28 mouse cellular contexts compared by ENCODE assay signal in genomic region chr13:59386935-59387540, GRCm38 (mm10).
DNase-seq lines count a peak whose midpoint lies in the region; ATAC-seq lines count a peak whose summit lies in the region.
"Had no signal": no experiment of that assay in that cellular context is flagged by ENCODE, and none has a peak within 500 bp of the region (broad histone marks: within the 10 kb centered on the region; RNA-seq: fewer than 3 reads in every experiment).

No protein-coding gene starts in this region.

- H3K4me3 ChIP-seq in forebrain, embryonic 15.5 days: no peak overlapping the region
- H3K4me3 ChIP-seq in forebrain, embryonic 12.5 days (replicated peaks): no peak overlapping the region
- no peak overlapping the region for H3K4me3 ChIP-seq in midbrain, embryonic 11.5 days (ENCODE audit: low read depth, low read length)
- no peak overlapping the region for H3K4me3 ChIP-seq in midbrain, embryonic 10.5 days
- no peak overlapping the region for H3K4me3 ChIP-seq in midbrain, embryonic 13.5 days (replicated peaks)
- H3K4me3 ChIP-seq: embryonic facial prominence, embryonic 13.5 days; erythroblast, embryonic 14.5 days; heart, embryonic 12.5 days; layer of hippocampus, adult 2 months; limb, embryonic 12.5 days; midbrain, embryonic 12.5 days had no signal

- H3K27me3 ChIP-seq in forebrain, embryonic 15.5 days: no peaks in the 10 kb centered on the region
- H3K27me3 ChIP-seq in forebrain, embryonic 12.5 days: no peaks in the 10 kb centered on the region
- no peaks in the 10 kb centered on the region for H3K27me3 ChIP-seq in midbrain, embryonic 11.5 days (ENCODE audit: control insufficient read depth, insufficient read depth, low read length)
- H3K27me3 ChIP-seq in midbrain, embryonic 10.5 days (ENCODE audit: low read depth, poor library complexity, severe bottlenecking): no peaks in the 10 kb centered on the region
- H3K27me3 ChIP-seq in midbrain, embryonic 13.5 days: no peaks in the 10 kb centered on the region
- H3K27me3 ChIP-seq: CH12.LX; embryonic facial prominence, embryonic 13.5 days; heart, embryonic 12.5 days; limb, embryonic 12.5 days; midbrain, embryonic 12.5 days had no signal

- H3K27ac ChIP-seq in forebrain, embryonic 15.5 days (replicated peaks): peak overlapping the region; percentile 11; the same call in 1 of the 2 replicates
- H3K27ac ChIP-seq in forebrain, embryonic 12.5 days: no peak overlapping the region
- H3K27ac ChIP-seq in midbrain, embryonic 11.5 days (ENCODE audit: low read depth, low read length): no peak overlapping the region
- H3K27ac ChIP-seq in midbrain, embryonic 10.5 days (replicated peaks): no peak overlapping the region
- H3K27ac ChIP-seq in midbrain, embryonic 13.5 days: no peak overlapping the region
- H3K27ac ChIP-seq: embryonic facial prominence, embryonic 13.5 days; layer of hippocampus, adult 2 months; limb, embryonic 12.5 days; midbrain, embryonic 12.5 days had no signal

- ATAC-seq in forebrain, embryonic 15.5 days (replicated peaks): peak; percentile 57; the same call in 1 of the 2 replicates
- no peak for ATAC-seq in forebrain, embryonic 12.5 days (ENCODE audit: low FRiP score)
- no peak for ATAC-seq in midbrain, embryonic 11.5 days (ENCODE audit: low FRiP score)
- ATAC-seq in midbrain, embryonic 13.5 days: peak; percentile 38; the same call in 1 of the 2 replicates
- ATAC-seq in granulocyte monocyte progenitor cell, adult 5-6 weeks (replicated peaks; ENCODE audit: poor library complexity, severe bottlenecking): no peak
- ATAC-seq: intestine, postnatal 0 days; liver, postnatal 0 days; lung, postnatal 0 days; Patski had no signal

- H3K36me3 ChIP-seq in forebrain, embryonic 15.5 days: no peaks in the 10 kb centered on the region
- H3K36me3 ChIP-seq in forebrain, embryonic 12.5 days (replicated peaks): no peaks in the 10 kb centered on the region
- H3K36me3 ChIP-seq in midbrain, embryonic 11.5 days (ENCODE audit: control insufficient read depth, insufficient read depth, low read length): no peaks in the 10 kb centered on the region
- H3K36me3 ChIP-seq in midbrain, embryonic 10.5 days: no peaks in the 10 kb centered on the region
- no peaks in the 10 kb centered on the region for H3K36me3 ChIP-seq in midbrain, embryonic 13.5 days
- H3K36me3 ChIP-seq: embryonic facial prominence, embryonic 13.5 days; G1E; heart, embryonic 12.5 days; limb, embryonic 12.5 days; midbrain, embryonic 12.5 days had no signal

- DNase-seq in midbrain, embryonic 11.5 days (ENCODE audit: low spot score, missing footprints): peak; percentile 84
- DNase-seq in midbrain, embryonic 10.5 days (ENCODE audit: low spot score): no peak
- DNase-seq in heart, adult 18-20 months: no peak
- DNase-seq: adrenal gland, postnatal 36 days; B cell, adult 2 months; cerebellum, adult 11 months; cerebellum, postnatal 36 days; embryo, embryonic 11 days; heart, postnatal 10 days; kidney, postnatal 25 days; liver, postnatal 0 days; thymus, postnatal 14 days had no signal

- no peaks in the 10 kb centered on the region for H3K9me3 ChIP-seq in forebrain, embryonic 15.5 days
- H3K9me3 ChIP-seq in forebrain, embryonic 12.5 days: no peaks in the 10 kb centered on the region
- no peaks in the 10 kb centered on the region for H3K9me3 ChIP-seq in midbrain, embryonic 11.5 days (ENCODE audit: control insufficient read depth, low read length)
- H3K9me3 ChIP-seq in midbrain, embryonic 10.5 days (replicated peaks): no peaks in the 10 kb centered on the region
- no peaks in the 10 kb centered on the region for H3K9me3 ChIP-seq in midbrain, embryonic 13.5 days
- H3K9me3 ChIP-seq: embryonic facial prominence, embryonic 13.5 days; G1E; heart, embryonic 12.5 days; limb, embryonic 12.5 days; midbrain, embryonic 12.5 days had no signal

- H3K9ac ChIP-seq in forebrain, embryonic 15.5 days (replicated peaks): no peak overlapping the region
- no peak overlapping the region for H3K9ac ChIP-seq in forebrain, embryonic 12.5 days
- no peak overlapping the region for H3K9ac ChIP-seq in midbrain, embryonic 11.5 days (ENCODE audit: low read length)
- no peak overlapping the region for H3K9ac ChIP-seq in midbrain, embryonic 13.5 days (replicated peaks)
- H3K9ac ChIP-seq: embryonic facial prominence, embryonic 13.5 days; heart, embryonic 12.5 days; limb, embryonic 12.5 days; liver, postnatal 0 days; midbrain, embryonic 12.5 days had no signal

- H3K4me1 ChIP-seq in forebrain, embryonic 15.5 days: peaks cover 12% of the 10 kb centered on the region
- H3K4me1 ChIP-seq in forebrain, embryonic 12.5 days: peaks cover 18% of the 10 kb centered on the region
- H3K4me1 ChIP-seq in midbrain, embryonic 11.5 days (ENCODE audit: control insufficient read depth, insufficient read depth, low read length): no peaks in the 10 kb centered on the region; the same call in 1 of the 2 replicates
- peaks cover 23% of the 10 kb centered on the region for H3K4me1 ChIP-seq in midbrain, embryonic 10.5 days
- peaks cover 13% of the 10 kb centered on the region for H3K4me1 ChIP-seq in midbrain, embryonic 13.5 days (replicated peaks)
- H3K4me1 ChIP-seq: embryonic facial prominence, embryonic 13.5 days; heart, embryonic 12.5 days; limb, embryonic 12.5 days had no signal

- 70% methylated on average over 7 of the region's 7 CpGs for WGBS in forebrain, embryonic 15.5 days
- WGBS in forebrain, embryonic 12.5 days: 77% methylated on average over 7 of the region's 7 CpGs
- WGBS in midbrain, embryonic 11.5 days: 79% methylated on average over 7 of the region's 7 CpGs
- WGBS in midbrain, embryonic 10.5 days: 80% methylated on average over 7 of the region's 7 CpGs
- WGBS in midbrain, embryonic 13.5 days: 75% methylated on average over 7 of the region's 7 CpGs

- H3K4me2 ChIP-seq in forebrain, embryonic 15.5 days (replicated peaks): no peak overlapping the region
- H3K4me2 ChIP-seq in forebrain, embryonic 12.5 days: no peak overlapping the region
- no peak overlapping the region for H3K4me2 ChIP-seq in midbrain, embryonic 11.5 days
- H3K4me2 ChIP-seq in midbrain, embryonic 13.5 days (replicated peaks): no peak overlapping the region
- H3K4me2 ChIP-seq: embryonic facial prominence, embryonic 13.5 days; heart, embryonic 12.5 days; limb, embryonic 12.5 days; liver, embryonic 11.5 days; midbrain, embryonic 12.5 days had no signal

Comparison
In these comparisons a context has a peak if more than half of its experiments do, and no peak if none do; other contexts are left out.
1. ATAC-seq: peak in forebrain, embryonic 15.5 days (single experiment) and midbrain, embryonic 13.5 days (single experiment); none in forebrain, embryonic 12.5 days (single experiment), midbrain, embryonic 11.5 days (single experiment) and granulocyte monocyte progenitor cell, adult 5-6 weeks (single experiment).